Mouse (Mus musculus) thymus, adult 18-20 months (tissue): Measurements from ENCODE around the gene Clec16a.
A peak's percentile ranks its signal among the peaks of the same experiment; 100 is the strongest.

Experiments used
- DNase-seq, 2 experiments: peaks; one replicate each; pipeline ENCODE4 v3.0.0; 2022; ENCODE audit warnings: mixed read lengths in 2 of 2

Clec16a gene

DNA sequence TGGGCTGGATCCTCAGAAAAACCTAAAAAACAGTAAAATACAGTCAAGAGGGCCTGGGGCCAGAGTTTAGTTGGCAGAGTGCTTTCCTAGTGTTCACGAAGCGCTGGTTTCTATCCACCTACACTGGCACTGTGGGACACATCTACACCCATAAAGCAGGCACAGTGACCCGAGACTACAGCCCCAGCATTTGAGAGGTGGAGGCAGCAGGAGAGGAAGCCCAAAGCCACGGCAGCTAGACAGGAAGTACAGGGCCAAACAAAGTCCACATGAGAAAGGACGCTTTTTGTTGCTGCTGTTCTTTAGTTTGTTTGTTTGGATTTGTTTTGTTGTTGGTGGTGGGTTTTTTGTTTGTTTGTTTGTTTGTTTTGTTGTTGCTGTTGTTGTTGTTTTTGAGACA lies 8.8 kb upstream of the Clec16a start:
- no peak for DNase-seq

DNA sequence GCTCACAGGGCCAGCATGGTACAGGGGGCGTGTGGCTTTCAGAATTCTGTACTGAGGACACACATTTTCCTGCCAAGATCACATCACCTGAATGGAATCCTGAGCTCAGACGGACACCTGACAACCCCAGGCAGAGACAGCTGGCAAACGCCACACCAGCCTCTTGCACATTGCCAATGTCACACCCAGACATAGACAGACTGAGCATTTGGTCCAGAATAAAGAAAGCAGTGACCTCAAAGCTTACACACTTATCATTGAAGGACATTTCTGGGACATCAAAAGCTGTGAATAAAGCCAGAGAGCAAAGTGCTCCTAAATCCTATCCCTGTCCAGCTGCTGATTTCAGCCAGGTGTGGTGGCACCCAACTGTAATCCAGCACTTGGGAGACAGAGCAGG lies 8.2 kb upstream of the Clec16a start:
- DNase-seq = no peak

DNA sequence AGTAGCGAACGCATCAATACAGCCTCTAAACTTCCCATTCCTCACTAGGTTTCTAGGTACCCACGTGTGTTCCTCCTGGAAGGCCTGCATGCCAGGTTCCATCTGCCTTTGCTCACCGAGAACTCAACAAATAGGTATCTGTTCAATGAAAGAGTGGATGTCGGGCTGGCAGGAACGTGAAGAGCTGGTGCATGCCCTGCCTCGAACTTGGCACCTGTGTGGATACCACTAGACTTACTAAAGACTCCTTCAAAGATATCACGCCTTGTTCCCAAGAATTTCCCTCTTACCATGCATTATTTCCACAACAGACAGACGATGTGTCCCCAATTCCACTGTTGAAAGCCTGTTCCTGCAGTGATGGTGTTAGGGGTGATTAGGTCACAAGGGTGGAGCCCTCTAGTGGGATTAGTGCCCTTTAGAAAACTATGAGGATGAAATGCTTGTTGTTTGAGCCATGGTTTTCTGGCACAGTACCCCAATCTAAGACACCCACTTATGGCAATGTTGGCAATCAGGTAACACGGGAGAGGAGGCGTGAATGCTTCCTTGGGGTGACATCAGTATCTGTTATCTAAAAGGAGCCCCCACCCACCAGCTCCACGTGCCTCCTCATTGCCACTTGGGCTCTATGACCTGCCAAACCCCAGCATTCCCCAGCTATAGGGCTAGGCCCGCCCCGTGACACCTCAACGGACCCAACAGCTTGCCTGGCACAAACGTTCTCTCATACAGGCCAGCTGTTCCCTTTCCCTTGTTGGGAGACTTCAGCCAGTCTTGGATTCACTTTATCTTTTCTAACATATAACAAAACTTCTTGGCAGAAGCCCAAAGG lies 4.2 kb upstream of the Clec16a start:
- no peak for DNase-seq

DNA sequence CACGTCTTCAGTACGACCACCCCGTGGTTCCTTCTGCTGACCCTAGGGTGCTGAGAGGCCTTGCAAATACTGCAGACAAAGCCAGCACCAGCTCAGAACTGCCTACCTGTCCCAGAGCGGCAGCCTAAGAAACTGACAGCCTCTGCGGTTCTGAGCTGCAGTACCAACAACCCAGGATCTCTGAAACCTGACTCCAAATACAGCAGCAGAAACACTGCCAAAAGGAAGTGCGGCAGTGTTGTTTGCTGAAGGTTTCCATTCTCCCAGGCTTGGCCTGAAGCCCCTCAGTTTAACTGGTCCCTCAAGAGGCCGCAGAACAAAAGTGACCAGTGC lies 3.6 kb upstream of the Clec16a start:
- no peak for DNase-seq

DNA sequence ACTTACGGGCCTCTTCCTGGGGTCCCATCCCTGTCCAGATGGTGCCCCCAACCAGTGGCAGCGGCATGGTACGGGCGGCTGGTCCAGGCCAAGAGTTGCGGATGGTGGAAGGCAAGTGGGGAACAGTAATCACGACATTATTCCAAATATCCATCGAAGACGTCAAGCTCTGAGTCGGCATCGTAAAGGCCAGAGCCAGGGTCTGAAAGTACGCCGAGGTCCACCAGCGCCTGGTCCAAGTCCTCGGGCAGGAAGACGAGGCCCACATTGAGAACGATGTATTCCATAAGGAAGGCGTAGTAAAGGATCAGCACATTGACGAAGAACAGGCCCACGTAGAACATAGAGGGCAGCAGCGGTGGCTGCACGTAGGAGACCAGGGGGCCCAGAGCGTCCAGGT lies 2.9 kb upstream of the Clec16a start:
- peak; percentile 27 to 35 for DNase-seq

DNA sequence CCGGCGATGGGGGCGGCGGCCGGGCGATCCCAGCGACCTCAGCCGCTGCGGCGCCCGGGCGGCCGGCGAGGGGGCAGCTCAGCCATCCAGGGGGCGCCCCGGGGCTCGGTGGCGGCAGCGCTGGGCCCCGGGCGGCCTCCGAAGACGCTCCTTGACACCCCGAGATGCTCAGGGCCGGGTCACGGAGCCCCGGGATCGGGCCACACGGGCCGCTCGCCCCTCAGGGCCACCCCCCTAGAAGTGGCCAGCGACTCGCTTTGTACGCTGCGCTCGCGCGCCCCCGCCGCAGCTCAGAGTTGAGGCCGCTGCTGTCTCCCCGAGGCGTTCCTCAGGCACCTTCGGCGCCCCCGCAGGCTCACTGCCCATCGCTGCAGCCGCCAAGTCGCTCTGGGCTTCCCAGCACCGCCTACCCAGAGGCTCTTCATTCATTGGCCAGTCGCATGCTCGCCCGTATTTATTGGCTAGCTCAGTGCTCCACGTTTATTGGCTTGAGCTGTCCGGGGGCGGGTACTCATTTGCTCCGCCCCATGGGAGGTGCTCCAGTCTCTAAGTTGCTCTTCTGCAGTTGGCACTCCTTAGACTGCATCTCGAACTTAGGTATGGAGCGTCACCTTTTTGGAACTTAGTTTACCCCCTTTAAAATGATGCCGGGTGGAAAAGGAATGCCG lies 2.3 kb upstream of the Clec16a start, which contains the start of gene Dexi:
Gene Dexi, minus strand, starts transcription at position 357 of the 668 bp plus-strand sequence.
- peak; percentile 96 to 97 for DNase-seq

DNA sequence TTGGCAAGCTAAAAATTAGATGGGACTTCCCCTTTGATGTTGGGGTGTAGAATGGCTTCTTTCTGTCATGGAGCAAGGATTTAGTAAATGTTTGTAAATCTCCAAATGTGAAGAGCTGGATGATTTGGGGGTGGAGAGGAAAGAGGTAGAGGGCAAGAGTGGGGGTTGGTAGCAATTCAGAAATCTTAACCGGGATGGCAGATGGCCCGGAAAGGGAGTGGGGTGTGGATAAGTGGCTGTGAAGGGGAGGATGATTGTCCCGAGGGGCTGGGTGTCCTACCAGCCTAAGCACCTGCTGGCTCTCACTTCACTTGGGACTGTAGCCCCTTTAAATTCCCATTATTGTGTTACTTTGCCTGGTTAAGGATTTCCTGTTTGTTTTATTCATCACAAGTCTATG lies 1.7 kb downstream of the Clec16a start:
- DNase-seq = no peak

DNA sequence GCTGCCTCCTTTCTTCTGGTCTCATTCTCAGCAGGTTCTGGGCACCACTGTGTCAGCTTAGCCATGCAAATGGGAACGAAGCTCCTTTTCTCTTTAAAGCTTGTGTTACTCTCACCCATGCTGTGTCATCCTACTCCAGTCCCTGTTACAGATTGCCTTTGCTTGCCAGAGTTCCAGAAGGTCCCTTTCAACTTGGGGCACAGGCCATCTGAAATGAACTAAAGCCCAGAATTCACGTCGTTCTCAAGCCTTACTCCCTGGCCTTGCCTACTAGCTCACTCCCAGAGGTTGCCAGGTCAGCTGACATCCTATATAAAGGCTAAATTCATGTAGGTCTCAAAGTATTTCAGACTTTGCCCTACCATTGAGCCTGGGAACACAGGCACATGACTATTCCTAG lies 3.8 kb downstream of the Clec16a start:
- DNase-seq = no peak

DNA sequence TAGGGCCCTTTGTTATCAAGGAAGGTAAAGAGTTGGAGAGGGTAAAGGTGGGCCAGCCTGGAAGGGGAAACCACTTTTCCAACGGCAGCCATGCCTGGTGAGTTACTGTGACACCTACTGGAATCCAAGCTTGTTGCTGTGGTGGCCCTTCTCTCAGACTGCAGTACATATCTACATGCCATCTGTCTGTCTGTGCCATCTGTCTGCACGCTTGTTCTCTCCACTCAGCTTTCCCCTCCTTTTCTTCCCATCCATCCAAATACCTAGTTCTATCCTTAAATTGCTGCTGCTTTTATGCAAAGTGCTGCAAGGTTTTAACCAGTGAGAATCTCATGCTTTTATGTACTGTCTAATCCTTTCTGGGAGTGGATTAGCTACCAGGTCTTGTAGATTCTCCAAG lies 4.5 kb downstream of the Clec16a start:
- no peak for DNase-seq

DNA sequence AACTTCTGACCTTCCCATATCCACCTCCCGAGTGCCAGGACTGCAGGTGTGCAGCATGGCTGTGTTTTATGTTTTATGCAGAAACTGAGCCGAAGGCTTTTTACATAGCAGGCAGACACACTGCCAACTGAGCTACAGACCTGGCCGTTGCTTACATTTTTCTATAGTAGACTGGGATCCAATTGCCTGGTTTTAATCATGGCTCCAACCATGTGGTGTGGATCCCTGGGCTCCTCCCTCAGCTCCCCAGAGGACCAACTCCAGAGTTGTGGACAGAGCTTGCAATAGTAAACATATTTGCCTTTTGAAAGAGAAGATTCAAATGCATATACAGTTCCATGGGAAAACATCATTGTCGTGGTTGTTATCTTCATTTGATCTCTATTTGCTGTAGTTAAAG lies 6.5 kb downstream of the Clec16a start:
- no peak for DNase-seq

DNA sequence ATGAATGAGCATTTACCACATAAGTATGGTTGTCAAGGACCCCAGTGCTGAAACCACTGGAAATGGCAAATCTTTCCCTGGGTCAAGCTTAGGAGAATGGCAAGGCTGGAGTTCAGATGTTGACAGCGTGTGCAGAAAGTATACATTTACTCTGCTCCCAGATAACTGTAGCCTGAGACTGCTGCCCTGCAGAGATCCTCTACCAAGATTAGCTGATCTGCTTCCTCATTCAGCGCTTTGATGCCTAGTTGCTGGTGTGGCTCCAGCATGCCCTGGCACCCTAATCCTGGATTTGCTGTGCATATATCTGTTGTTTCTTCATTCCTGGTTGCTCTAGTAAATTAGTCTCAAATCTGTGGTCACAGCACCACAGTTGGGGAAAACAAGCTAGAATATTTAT lies 8.7 kb downstream of the Clec16a start:
- DNase-seq = no peak

DNA sequence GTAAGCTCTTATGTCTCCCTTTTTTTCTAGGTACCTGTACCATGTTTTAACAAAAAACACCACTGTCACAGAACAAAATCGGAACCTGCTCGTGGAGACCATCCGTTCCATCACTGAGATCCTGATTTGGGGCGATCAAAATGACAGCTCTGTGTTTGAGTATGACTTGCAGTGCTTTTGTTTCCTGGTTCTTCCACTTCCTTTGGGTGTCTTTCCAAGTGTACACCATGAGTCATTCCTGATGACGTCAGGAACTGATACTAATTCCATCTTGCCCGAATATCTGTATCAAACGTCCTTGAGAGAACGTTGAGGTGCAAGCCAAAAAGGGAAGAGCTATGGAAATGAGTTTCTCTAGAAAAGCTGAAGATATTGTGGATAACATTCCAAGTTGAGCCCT lies 14.9 kb downstream of the Clec16a start:
- no peak for DNase-seq

DNA sequence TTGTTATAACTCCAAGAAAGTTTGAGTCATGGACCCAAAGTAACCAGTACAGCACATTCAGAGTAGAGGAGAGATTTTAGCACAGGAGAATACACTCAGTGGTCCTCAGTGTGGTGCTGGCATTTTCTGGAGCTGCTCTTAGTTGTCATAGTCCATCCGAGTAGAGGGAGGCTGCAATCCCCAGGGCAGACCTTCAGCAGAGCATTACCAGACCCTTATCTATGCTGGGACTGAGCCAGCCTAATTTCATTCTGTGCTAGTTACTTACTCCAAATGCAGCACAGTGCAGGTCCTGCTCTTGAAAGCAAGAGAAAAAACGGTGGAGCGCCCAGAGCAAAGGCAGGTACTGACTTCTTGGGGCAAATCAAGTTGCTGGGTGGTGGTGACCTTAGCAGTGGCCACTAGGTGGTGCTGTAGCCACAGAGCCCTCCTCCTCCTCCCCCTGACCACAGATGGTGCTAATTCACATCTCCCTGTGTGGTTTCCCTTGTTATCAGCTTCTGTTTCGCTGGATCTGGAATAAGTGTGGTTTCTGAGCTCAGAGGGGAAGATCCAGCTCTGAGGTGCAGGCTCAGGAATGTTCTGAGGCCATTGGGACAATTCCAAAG lies 20.2 kb downstream of the Clec16a start:
- DNase-seq = peak; percentile 45 to 55

DNA sequence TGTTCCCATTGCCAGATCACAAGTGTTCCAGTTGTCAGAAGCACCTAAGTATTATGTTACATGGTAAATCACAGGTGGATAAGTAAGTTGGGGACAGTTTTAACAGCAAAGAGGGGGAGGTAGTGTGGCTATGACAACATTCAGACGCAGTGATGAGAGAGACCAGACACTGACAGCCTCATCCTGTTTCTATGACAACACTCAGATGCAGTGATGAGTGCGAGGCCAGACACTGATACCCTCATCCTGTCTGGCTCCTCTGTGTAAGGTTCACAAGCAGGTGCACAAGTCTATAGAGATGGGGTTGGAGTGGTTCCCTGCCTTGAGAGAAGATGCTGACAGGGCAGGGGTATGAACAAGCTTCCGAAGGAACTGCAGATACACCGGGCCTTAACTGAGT lies 22.0 kb downstream of the Clec16a start:
- no peak for DNase-seq

DNA sequence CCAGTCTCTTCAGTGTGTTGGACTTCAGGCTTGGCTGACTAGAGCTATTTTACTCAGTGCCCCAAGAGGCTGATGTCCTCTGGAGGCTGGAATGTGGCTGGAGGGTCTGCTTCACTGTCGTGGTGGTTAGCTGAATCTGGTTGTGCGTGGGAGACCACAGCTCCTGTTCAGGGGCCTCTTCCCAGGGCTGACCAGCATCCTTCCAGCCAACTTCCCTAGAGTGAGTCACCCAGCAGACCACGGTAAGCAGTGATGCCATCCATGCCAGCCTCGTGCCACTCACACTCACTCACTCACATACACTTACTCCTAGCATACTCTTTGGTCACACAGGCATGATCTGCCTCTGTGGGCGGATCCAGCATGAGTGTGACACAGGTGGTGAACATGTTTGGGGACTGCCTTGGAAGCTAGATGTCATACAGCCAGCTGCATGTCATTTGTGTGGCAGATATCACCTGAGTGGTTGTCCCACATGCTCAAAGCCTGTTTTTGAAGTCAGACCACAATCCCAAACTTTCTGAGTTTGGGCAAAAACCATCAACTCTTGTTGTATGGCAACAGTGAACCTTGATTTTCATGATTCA lies 24.8 kb downstream of the Clec16a start:
- DNase-seq = no peak

DNA sequence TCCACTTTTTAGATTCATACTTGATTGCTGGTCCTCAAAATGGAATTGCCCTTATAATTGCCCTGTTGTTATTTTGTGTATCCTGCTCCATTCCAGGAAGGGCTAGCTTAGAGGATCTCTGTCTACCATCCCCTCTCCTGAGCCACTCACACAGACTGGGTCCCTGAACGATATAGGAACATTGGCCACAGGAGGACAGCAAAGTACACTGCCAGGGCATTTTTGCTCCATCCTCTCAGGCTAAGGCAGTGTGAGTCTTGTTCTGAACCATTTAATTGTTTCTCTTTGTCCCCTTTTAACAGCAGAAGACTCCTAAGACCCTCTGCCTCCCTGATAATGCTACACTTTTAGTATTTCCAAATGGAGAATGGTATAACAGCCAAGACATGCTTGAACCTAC lies 25.6 kb downstream of the Clec16a start:
- peak in 1 of 2 experiments; percentile 40 for DNase-seq

DNA sequence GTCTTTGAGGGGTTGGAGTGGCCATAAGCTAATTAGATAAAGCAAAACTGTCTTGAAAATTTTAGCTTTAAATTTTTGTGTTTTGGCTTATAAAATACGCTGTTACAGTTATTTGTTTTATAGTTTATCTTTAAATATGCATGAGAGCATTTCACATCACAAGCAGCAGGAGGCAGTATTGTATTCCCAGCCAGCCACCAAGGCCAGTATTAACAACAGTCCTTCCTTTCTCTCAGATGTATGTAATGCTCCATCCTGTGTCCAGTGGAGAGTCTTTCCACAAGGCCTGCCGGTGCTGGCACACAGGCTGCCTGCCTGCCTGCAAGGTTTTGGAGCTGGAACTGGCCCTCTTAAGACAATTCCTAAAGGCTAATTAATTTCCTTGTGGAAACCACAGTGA lies 26.7 kb downstream of the Clec16a start:
- no peak for DNase-seq

DNA sequence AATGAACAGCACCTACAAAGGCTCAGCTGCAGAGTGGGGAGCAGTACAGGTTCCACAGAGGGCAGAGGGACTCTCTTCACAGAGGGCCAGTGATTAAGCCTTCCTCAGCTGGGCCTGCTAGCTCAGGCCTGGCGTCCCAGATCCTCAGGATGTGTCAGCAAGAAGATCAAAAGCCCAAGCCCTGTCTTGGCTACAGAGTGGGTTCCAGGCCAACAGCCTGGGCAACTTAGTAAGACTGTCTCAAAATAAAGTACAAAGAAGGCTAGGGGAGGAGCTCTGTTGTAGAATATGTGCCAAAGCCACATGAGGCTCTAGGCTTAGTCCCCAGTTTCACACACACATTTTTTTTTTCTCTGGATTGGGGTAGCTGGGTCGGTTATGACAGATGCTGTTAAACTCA lies 29.8 kb downstream of the Clec16a start:
- DNase-seq = no peak

DNA sequence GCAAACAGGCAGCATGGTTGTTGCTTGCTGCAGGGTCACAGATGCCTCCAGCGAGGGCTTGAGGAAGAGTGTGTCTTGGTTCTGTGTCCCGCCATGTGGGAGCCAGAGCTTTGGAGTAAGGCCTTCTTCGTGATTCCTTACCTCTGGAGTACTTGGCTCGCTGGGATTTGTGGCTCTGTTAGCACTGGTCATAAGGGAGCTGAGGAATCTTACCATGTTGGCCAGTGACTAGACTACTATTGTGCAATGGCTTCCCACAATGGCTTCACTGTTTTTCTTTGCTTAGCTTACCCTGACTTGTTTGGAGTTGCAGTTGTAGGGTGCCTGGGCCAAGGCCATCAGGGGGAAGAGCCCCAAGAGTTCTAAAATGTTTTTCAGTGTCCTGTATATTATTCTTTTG lies 30.8 kb downstream of the Clec16a start:
- DNase-seq = no peak

DNA sequence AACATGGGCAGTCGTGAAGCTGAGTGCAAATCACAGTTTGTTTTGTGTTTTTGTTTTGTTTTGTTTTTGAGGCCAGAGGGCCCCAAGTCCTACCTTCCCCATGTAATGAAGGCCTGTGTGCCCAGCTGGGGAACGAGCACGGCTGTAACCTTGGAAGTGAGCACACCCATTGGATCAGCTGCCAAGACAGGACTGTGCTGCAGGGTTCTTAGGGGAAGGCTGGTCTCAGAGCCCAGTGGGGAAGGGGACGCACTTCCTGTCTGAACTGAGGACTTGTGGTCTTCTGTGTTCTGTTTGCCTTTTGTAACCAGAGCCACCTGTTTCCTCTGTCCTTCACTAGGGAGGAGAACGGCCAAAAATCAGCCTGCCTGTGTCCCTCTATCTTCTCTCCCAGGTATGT lies 32.4 kb downstream of the Clec16a start:
- no peak for DNase-seq

DNA sequence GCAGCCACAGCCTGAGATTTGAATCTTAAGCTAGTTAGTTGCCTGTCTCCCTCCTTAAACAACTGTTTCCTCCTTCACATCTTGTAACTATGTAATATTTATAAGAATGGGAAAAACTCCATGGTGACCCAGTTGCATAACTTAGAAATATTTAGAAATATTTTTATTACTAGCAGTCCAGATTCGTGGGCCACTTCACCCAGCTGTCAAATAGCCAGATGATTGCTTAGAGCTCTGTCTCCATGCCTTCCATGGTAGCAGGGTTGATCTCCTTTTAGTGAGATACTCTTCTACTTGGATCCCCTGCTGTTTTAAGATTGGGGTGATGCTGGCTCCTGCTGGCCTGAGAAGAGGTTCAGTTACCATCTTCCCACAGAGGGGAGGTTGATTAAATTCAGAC lies 33.2 kb downstream of the Clec16a start:
- no peak for DNase-seq

DNA sequence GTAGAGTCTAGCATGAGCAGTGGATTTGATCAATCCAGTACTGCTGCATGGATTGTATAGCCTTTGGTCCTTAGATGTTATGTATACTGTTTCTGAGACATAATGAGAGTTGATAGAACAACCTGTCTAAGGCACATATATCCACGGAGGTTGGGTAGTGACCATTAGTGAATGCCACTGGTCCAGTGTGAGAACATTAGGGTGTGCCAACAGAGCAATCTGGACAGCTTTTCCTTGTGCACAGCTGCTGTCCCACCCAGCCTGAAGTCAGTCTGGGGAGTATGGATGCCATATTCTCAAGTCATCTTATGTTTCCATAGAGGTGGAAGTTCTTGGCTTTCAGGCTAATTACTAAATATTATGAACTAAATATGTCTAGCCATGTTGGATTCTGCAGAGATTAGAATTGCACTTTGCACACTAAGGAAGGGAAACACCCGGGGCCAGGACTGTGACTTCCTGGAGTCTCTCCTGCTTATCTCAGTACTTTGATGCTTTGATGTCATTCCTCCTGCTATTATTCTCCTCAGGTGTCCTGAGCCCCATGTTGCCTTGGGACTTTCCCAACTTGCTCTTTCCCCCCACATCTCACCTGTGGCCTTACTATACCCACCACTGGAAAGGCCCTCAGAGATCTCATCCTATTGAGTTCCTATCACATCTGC lies 36.2 kb downstream of the Clec16a start:
- DNase-seq = no peak

DNA sequence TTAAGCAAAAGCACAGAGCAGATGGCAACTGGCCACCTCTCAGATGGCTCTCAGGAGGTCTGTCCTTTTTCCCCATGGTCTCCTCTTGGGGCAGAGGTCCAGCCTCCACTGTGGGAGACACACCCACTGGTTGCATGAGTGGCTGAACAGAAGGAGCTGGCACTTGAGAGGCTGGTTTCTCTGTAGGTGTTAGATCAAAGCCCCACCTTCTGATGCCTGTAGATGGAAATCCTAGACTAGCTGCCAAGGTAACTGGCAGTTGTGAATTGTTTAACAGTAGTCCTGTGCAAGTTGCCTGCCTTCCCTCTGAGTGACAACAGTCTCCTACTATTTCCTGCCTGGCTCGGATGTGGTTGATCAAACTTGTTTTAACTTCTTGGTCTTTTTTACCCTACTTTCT lies 40.0 kb downstream of the Clec16a start:
- peak in 1 of 2 experiments; percentile 36 for DNase-seq
